33 mouse cellular contexts compared by ENCODE assay signal in the genomic region with DNA sequence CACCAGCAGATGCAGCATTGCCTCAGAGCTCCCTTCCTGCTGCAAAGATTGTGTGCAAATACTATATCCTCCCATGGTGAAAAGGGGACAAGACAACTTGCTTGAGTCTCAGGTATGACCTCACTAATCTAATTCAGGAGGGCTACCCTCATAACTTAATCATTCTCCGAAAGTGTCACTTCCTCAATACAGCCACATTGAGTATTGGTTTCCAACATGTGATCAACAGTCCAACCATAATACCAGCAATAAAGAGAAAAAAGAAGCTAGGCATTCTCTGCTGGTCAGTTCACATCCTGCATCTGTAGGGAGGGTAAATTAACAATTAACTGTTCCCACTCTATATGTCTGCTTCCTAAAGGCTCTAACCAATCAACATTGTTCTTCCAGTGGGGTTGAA.
"Had no signal": no experiment of that assay in that cellular context is flagged by ENCODE, and none has a peak within 500 bp of the region (broad histone marks: within the 10 kb centered on the region; RNA-seq: fewer than 3 reads in every experiment).

No protein-coding gene starts in this region.

- H3K4me2 ChIP-seq: heart, embryonic 13.5 days; heart, embryonic 15.5 days; hindbrain, embryonic 12.5 days; hindbrain, embryonic 13.5 days; hindbrain, embryonic 14.5 days; hindbrain, embryonic 15.5 days; intestine, embryonic 15.5 days; kidney, embryonic 15.5 days had no signal

- H3K36me3 ChIP-seq: heart, embryonic 13.5 days; heart, embryonic 15.5 days; hindbrain, embryonic 10.5 days; hindbrain, embryonic 12.5 days; hindbrain, embryonic 13.5 days; hindbrain, embryonic 15.5 days; intestine, embryonic 15.5 days; kidney, embryonic 15.5 days had no signal

- DNase-seq: heart, postnatal 10 days; heart, postnatal 14 days; heart, postnatal 36 days; heart, postnatal 4 days; kidney, adult 11 months; kidney, adult 18-20 months; kidney, adult 2 months; kidney, adult 8-10 months; kidney, adult 9 months; kidney, postnatal 10 days; kidney, postnatal 14 days; kidney, postnatal 25 days; kidney, postnatal 36 days; kidney, postnatal 4 days; layer of hippocampus, adult 9-11 months; layer of hippocampus, postnatal 36 days had no signal

- H3K27ac ChIP-seq: heart, embryonic 13.5 days; heart, embryonic 15.5 days; hindbrain, embryonic 10.5 days; hindbrain, embryonic 12.5 days; hindbrain, embryonic 13.5 days; hindbrain, embryonic 14.5 days; hindbrain, embryonic 15.5 days; hindbrain, postnatal 0 days; intestine, embryonic 15.5 days; kidney, embryonic 15.5 days; kidney, postnatal 0 days; layer of hippocampus, adult 2 months; left cerebral cortex, adult 2 months had no signal

- H3K9me3 ChIP-seq: heart, embryonic 13.5 days; heart, embryonic 15.5 days; hindbrain, embryonic 10.5 days; hindbrain, embryonic 12.5 days; hindbrain, embryonic 13.5 days; hindbrain, embryonic 15.5 days; intestine, embryonic 15.5 days; kidney, embryonic 15.5 days had no signal

- ATAC-seq: hindbrain, embryonic 16.5 days; hindbrain, postnatal 0 days; inflammation-experienced regulatory T-cells, adult 6 months; intestine, embryonic 15.5 days; intestine, embryonic 16.5 days; intestine, postnatal 0 days had no signal

- H3K27me3 ChIP-seq: heart, embryonic 13.5 days; heart, embryonic 15.5 days; hindbrain, embryonic 12.5 days; hindbrain, embryonic 13.5 days; hindbrain, embryonic 15.5 days; intestine, embryonic 15.5 days; kidney, embryonic 15.5 days had no signal

- H3K4me3 ChIP-seq: heart, embryonic 13.5 days; heart, embryonic 15.5 days; hindbrain, embryonic 10.5 days; hindbrain, embryonic 12.5 days; hindbrain, embryonic 13.5 days; hindbrain, embryonic 15.5 days; intestine, embryonic 15.5 days; kidney, embryonic 15.5 days; layer of hippocampus, adult 2 months; left cerebral cortex, adult 2 months had no signal

- H3K4me1 ChIP-seq: heart, embryonic 13.5 days; heart, embryonic 15.5 days; hindbrain, embryonic 10.5 days; hindbrain, embryonic 12.5 days; hindbrain, embryonic 13.5 days; hindbrain, embryonic 15.5 days; intestine, embryonic 15.5 days; kidney, embryonic 15.5 days had no signal

- H3K9ac ChIP-seq: heart, embryonic 13.5 days; heart, embryonic 15.5 days; hindbrain, embryonic 12.5 days; hindbrain, embryonic 13.5 days; hindbrain, embryonic 14.5 days; hindbrain, embryonic 15.5 days; intestine, embryonic 15.5 days; kidney, embryonic 15.5 days had no signal
